Mouse (Mus musculus) CH12F3 (cell line): ENCODE measurements around the gene Gtf2ird1.
"Not testable (repeated sequence)": the region's sequence is repeated elsewhere in the genome, so short reads cannot be mapped to it uniquely, and the experiment has no call there.

Experiments
- in situ Hi-C: fragments of 300-500 bp; cut with MboI; formaldehyde crosslinking; loops from 2 replicates; pipeline ENCODE4 v1.14.3; 2020; ENCODE audit warnings: low sequenced_read_pairs

Gene Gtf2ird1

GRCm38 (mm10) chr5:134353117-134353516, 103.4 kb downstream of the Gtf2ird1 start:
- in situ Hi-C loops: no loop called here

- in situ Hi-C loops: no loop called here
Observed at GRCm38 (mm10) chr5:134352527-134353001, 104.0 kb downstream of the Gtf2ird1 start.

- in situ Hi-C loops: no loop called here
Observed at GRCm38 (mm10) chr5:134350660-134351059, 105.9 kb downstream of the Gtf2ird1 start.

GRCm38 (mm10) chr5:134347066-134347465, 109.5 kb downstream of the Gtf2ird1 start:
- in situ Hi-C loops: loop anchor here (10.0 kb wide), 1 partner anchor 162 kb away; the partner anchor contains the start of gene Gtf2ird2

- in situ Hi-C loops: loop anchor here (10.0 kb wide), 1 partner anchor 161 kb away; the partner anchor contains the start of gene Gtf2ird2
Observed at GRCm38 (mm10) chr5:134345449-134345848, 111.1 kb downstream of the Gtf2ird1 start.

- in situ Hi-C loops: loop anchor here (10.0 kb wide), 1 partner anchor 159 kb away; the partner anchor contains the start of gene Gtf2ird2
Observed at GRCm38 (mm10) chr5:134344076-134344475, 112.4 kb downstream of the Gtf2ird1 start.

- in situ Hi-C loops: loop anchor here (10.0 kb wide), 1 partner anchor 159 kb away; the partner anchor contains the start of gene Gtf2ird2
Observed at GRCm38 (mm10) chr5:134343530-134343929, 113.0 kb downstream of the Gtf2ird1 start.

GRCm38 (mm10) chr5:134342503-134343205, 113.9 kb downstream of the Gtf2ird1 start:
- in situ Hi-C loops: loop anchor here (10.0 kb wide), 1 partner anchor 158 kb away; the partner anchor contains the start of gene Gtf2ird2

GRCm38 (mm10) chr5:134341721-134342120, 114.8 kb downstream of the Gtf2ird1 start:
- in situ Hi-C loops: loop anchor here (10.0 kb wide), 1 partner anchor 157 kb away; the partner anchor contains the start of gene Gtf2ird2

- in situ Hi-C loops: loop anchor here (10.0 kb wide), 1 partner anchor 157 kb away; the partner anchor contains the start of gene Gtf2ird2
Observed at GRCm38 (mm10) chr5:134341321-134341720, 115.2 kb downstream of the Gtf2ird1 start.

- in situ Hi-C loops: loop anchor here (10.0 kb wide), 1 partner anchor 155 kb away; the partner anchor contains the start of gene Gtf2ird2
Observed at GRCm38 (mm10) chr5:134340101-134340522, 116.4 kb downstream of the Gtf2ird1 start.

GRCm38 (mm10) chr5:134337012-134337411, 119.5 kb downstream of the Gtf2ird1 start:
- in situ Hi-C loops: not testable (repeated sequence)

GRCm38 (mm10) chr5:134332743-134333142, 123.8 kb downstream of the Gtf2ird1 start:
- in situ Hi-C loops: no loop called here

GRCm38 (mm10) chr5:134330082-134330481, 126.4 kb downstream of the Gtf2ird1 start:
- in situ Hi-C loops: no loop called here

- in situ Hi-C loops: no loop called here
Observed at GRCm38 (mm10) chr5:134329311-134329710, 127.2 kb downstream of the Gtf2ird1 start.

GRCm38 (mm10) chr5:134328482-134329001, 128.0 kb downstream of the Gtf2ird1 start:
- in situ Hi-C loops: no loop called here

GRCm38 (mm10) chr5:134325856-134326566, 130.5 kb downstream of the Gtf2ird1 start:
- in situ Hi-C loops: no loop called here

GRCm38 (mm10) chr5:134323869-134324268, 132.6 kb downstream of the Gtf2ird1 start:
- in situ Hi-C loops: no loop called here

GRCm38 (mm10) chr5:134323311-134323710, 133.2 kb downstream of the Gtf2ird1 start:
- in situ Hi-C loops: no loop called here

- in situ Hi-C loops: no loop called here
Observed at GRCm38 (mm10) chr5:134322355-134322754, 134.2 kb downstream of the Gtf2ird1 start.

GRCm38 (mm10) chr5:134321699-134322098, 134.8 kb downstream of the Gtf2ird1 start:
- in situ Hi-C loops: no loop called here
